Mouse (Mus musculus) erythroblast, adult 5-6 weeks (primary cell): ENCODE data around the gene Ppp1r37. TPM values are rescaled to one million over a fixed set of nuclear protein-coding genes. Genes with fewer than 3 reads are reported as not detected.
A peak's percentile ranks its signal among the peaks of the same experiment; 100 is the strongest.

Experiments
- ATAC-seq: replicated peaks from 2 replicates; pipeline ENCODE4 v1.8.0; 2016; ENCODE audit warnings: moderate number of reproducible peaks, mild to moderate bottlenecking, moderate TSS enrichment, inconsistent platforms; ENCODE audit not compliant: poor library complexity, low FRiP score, severe bottlenecking
- total RNA-seq, 2 experiments: library from RNA; stranded (forward) in 1 of 2; stranded (reverse) in 1 of 2; fragments of 150-400 nt in 1 of 2; fragments of 200-764, 138-1000 nt in 1 of 2; gene quantifications; 2 replicates each; pipeline versions ENCODE4 v1.2.3 to v1.2.4; 2015 to 2017; ENCODE audit warnings: low replicate concordance in 2 of 2

The Ppp1r37 gene
- total RNA-seq, 2 experiments from 2014 or later = 13.3 to 22.9 TPM

DNA sequence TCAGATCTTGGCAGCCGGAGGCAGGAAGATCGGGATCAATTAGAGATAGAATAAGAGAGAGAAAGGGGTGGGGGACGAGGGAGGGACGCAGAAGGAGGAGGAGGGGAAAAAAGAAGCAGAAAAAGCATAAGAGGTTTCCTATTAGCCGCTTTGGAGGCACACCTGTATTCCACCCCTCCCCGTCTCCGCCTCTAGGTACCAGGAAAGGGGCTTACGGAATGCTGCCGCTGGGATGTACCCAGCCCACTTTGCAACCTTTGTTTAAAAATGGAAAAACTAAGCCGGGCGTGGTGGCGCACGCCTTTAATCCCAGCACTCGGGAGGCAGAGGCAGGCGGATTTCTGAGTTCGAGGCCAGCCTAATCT, 10.9 kb upstream of the Ppp1r37 start:
- no peak for ATAC-seq

DNA sequence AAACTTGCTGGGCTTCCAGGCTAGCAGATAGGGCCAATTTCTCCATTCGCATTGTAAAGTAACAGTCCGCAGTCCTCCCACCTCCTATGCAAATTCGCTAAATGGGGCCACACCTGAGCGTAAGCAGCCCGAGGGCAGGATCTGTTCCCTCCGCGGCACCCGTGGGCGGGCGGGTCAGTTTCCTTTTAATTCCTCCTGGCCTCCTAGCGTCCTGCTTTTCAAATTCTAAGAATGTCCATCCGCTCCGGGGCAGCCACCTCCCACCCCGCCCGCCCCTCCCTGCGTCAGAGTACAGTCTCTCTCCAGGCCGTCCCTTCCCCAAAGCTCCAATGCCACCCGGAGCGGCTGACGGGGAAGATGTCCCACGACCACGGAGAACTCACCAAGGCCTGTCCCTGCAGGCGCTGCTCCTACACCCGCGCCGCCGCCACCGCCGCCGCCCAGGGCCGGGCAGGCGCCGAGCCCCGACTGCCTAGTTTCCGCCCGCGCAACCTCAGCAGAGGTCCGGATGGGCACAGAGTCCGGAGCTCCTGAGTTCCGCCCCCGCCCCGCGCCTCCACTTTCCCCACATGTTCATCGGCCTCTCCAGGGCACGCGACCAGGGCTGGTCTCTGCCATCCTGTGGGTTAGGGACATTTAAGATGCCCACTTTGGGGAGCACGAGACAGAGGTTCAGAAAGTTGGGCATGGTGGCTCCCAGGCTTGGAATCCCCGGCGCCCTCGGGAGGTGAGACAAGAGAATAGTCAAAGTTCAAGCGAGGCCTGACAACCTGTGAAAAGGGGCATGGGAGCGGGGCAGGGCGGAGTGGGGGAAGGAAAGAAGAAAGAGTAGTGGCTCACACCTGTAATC, 10.3 kb upstream of the Ppp1r37 start:
- peak; percentile 77 for ATAC-seq

DNA sequence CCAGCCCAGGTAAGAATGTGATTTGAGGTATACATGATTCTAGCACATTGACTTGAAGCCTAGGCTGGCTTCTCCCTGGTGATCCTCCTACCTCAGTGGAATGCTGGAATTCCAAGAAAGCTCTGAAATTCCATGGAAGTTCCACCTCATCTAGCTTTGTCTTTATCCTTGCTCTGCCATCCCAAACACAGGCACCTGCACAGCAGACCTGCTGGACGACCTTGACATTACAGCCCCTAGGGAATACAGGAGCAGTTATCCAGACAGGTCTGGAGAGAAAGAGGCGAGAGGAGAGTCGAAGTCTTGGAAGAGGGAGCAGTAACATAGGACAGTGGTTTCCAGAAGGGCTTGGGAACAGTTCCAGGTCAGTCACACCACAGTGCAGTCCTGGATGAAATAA, 6.8 kb upstream of the Ppp1r37 start:
- no peak for ATAC-seq

GRCm38 (mm10) chr7:19567426-19567825, 4.5 kb upstream of the Ppp1r37 start:
- ATAC-seq = no peak

GRCm38 (mm10) chr7:19565803-19566202, 2.9 kb upstream of the Ppp1r37 start:
- no peak for ATAC-seq

DNA sequence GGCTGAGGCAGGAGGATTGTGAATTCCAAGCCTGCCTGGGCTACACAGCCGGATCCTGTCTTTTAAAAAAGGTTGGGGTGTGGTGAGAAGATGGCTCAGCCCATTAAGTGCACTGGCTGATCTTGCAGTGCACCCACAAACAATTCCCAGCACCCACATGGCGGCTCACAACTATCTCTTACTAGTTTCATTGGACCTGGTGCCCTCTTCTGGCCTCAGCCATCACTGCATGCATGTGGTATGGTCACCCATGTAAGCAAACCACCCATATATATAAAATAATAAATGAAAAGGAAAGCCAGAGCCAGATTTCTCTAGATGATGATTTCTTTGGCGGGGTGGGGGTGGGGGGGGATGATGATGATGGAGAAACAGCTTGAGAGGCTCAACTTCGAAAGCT, 1.6 kb upstream of the Ppp1r37 start:
- ATAC-seq = no peak

- peak; percentile 64 for ATAC-seq
Measured at GRCm38 (mm10) chr7:19563884-19564283, 1.0 kb upstream of the Ppp1r37 start.

GRCm38 (mm10) chr7:19561765-19562642, 872 bp downstream of the Ppp1r37 start:
- peak; percentile 79 for ATAC-seq

GRCm38 (mm10) chr7:19561431-19561764, 1.5 kb downstream of the Ppp1r37 start:
- ATAC-seq = no peak

DNA sequence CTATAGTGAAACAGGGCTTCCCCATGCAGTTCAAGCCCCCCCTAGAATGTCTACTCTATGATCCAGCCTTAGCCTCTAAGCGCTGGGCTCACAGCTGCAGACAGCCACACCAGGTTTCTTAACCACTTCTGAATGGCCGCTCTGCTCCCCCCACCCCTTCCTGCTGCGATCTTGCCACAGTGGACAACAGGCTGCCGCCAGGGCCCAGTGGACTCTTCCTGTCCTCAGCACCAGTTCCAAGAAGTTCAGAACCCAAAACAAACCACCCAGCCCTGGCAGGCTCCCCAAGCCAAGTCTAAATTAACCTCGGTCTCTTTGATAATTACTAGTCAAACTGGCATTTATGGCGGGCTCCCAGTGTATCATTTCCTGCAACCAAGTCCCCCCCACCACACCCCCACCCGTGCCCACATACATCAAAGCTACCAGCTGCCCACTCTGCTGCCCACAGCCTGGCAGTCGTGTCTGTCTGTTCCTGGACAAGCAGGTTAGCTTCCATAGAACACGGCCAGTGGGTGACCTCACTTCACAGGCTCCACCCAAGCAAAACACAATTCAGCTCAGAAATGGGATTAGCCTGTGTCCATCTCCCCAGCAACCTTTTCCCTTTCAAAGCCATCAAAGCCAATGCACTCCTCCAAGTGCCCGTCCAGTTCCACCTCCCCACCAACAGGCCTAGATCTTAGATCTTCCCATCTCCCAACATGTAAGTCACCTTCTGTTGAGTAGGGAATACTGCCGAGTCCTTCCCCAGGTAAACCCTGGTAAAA, 2.2 kb downstream of the Ppp1r37 start:
- ATAC-seq = no peak

DNA sequence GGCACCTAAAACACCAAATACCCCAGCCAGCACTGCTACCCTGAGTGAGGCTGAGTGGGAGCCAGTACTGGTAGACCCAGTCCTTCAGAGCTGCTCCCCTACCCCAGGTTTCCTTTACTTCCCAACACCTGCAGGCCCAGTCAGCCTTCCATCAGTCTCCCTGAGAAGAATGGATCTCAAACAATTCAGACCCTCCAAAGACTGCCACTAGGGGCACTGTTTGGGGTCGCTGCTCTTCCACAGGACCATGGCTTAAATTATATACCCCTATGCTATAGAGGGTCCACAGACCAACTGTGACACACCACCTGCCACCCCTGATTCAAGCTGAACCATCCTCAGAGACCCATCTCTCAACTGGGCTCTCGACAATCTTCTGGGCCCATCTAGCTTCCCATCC, 3.9 kb downstream of the Ppp1r37 start:
- ATAC-seq = no peak

GRCm38 (mm10) chr7:19557982-19558900, 4.6 kb downstream of the Ppp1r37 start:
- peak; percentile 29 for ATAC-seq

DNA sequence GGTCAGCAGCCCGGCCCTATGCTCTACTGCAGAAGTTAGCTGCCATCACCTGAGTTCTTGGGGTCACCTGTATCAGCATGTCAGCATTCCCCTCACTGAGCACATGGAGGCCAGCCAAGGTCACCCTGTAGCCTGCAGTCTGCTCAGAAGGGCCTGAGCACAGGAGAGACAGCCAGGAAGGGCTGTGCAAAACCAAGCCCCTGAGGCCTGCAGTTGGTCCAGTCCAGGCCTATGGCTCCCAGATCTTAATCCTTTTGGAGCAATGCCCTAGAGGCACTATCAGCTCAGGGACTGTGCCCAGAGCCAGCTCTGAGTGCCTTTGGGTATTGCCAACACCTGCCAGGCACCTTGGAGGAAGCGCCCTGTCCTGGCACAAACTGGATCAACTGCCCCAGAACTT, 5.8 kb downstream of the Ppp1r37 start:
- ATAC-seq = no peak

DNA sequence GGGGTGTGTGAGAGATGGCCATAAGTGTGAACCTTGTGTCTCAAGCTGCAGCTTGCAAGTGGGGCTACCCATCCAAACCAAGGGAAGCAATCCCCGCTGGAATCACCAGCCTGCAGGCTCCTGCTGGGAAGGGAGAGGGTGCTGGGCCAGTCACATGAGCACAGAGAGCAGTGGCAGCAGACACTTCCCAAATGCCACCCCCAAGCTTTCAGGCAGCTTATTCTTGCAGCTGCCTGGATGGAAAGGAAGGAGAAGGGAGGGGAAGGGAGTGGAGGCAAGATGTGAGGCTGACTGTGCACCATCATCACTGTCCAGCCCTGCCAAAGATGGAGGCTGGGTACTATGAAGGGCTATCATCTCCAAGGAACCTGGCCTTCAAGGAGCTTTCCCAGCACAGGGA, 8.7 kb downstream of the Ppp1r37 start:
- ATAC-seq = no peak

- ATAC-seq = no peak
Measured at GRCm38 (mm10) chr7:19552443-19552842, 10.4 kb downstream of the Ppp1r37 start.

DNA sequence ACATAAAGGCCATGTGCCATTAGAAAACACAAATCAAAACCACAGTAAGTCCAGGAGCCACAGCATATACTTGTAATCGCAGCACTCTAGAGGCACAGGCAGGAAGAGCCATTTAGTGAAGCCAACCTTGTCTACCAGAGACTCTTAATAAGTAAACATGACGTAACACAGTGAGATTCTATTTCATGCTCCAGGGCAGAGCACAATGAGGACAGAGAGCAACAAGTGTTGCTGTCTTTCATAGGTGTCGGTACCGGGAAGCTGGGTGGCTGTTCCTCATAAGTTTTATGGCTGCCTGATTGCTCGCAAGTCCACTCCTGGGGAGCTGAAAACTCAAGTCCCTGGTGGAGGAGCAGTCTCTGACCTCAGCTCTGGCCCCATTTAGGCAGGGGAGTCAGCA, 11.2 kb downstream of the Ppp1r37 start:
- ATAC-seq = no peak

- no peak for ATAC-seq
Measured at GRCm38 (mm10) chr7:19549394-19549793, 13.5 kb downstream of the Ppp1r37 start.

- ATAC-seq = no peak
Measured at GRCm38 (mm10) chr7:19547344-19547969, 15.4 kb downstream of the Ppp1r37 start.

- no peak for ATAC-seq
Measured at GRCm38 (mm10) chr7:19546007-19546406, 16.9 kb downstream of the Ppp1r37 start.
